Mouse (Mus musculus) cerebellum, postnatal 25 days (tissue): ENCODE data around the gene Rps15.

Source experiments
- DNase-seq, 2 experiments: peaks; one replicate each; pipeline ENCODE4 v3.0.0; 2021; ENCODE audit warnings: mixed read lengths in 2 of 2

Rps15 gene

GRCm38 (mm10) chr10:80260642-80261584, 31.3 kb upstream of the Rps15 start, which contains the start of the genes Gamt and Dazap1:
TSS of gene Gamt (minus strand) at chr10:80261012.
TSS of gene Dazap1 (plus strand) at chr10:80261486.
- DNase-seq = peak; percentile 91 to 97

- peak; percentile 89 to 94 for DNase-seq
Measured at GRCm38 (mm10) chr10:80261585-80261968, 30.7 kb upstream of the Rps15 start.

GRCm38 (mm10) chr10:80262169-80262568, 30.1 kb upstream of the Rps15 start:
- no peak for DNase-seq

- DNase-seq = no peak
Measured at GRCm38 (mm10) chr10:80262776-80263365, 29.4 kb upstream of the Rps15 start.

- peak; percentile 99 to 100 for DNase-seq
Measured at GRCm38 (mm10) chr10:80264341-80265148, 27.7 kb upstream of the Rps15 start.

GRCm38 (mm10) chr10:80265149-80265486, 27.1 kb upstream of the Rps15 start:
- DNase-seq = no peak

GRCm38 (mm10) chr10:80270099-80270498, 22.2 kb upstream of the Rps15 start:
- no peak for DNase-seq

- DNase-seq = peak; percentile 57 to 73
Measured at GRCm38 (mm10) chr10:80270734-80271181, 21.5 kb upstream of the Rps15 start.

GRCm38 (mm10) chr10:80271186-80271843, 20.9 kb upstream of the Rps15 start:
- no peak for DNase-seq

- peak in 1 of 2 experiments; percentile 41 for DNase-seq
Measured at GRCm38 (mm10) chr10:80271870-80272585, 20.2 kb upstream of the Rps15 start.

GRCm38 (mm10) chr10:80273847-80274246, 18.4 kb upstream of the Rps15 start:
- DNase-seq = no peak

- no peak for DNase-seq
Measured at GRCm38 (mm10) chr10:80276238-80276637, 16.0 kb upstream of the Rps15 start.

- DNase-seq = no peak
Measured at GRCm38 (mm10) chr10:80278390-80278789, 13.9 kb upstream of the Rps15 start.

- DNase-seq = no peak
Measured at GRCm38 (mm10) chr10:80279273-80279672, 13.0 kb upstream of the Rps15 start.

- DNase-seq = no peak
Measured at GRCm38 (mm10) chr10:80281304-80281703, 10.9 kb upstream of the Rps15 start.

GRCm38 (mm10) chr10:80281921-80282371, 10.3 kb upstream of the Rps15 start:
- DNase-seq = peak; percentile 59 to 67

GRCm38 (mm10) chr10:80282481-80283441, 9.5 kb upstream of the Rps15 start:
- peak in 1 of 2 experiments; percentile 41 for DNase-seq

GRCm38 (mm10) chr10:80285222-80286070, 6.8 kb upstream of the Rps15 start:
- DNase-seq = no peak

- DNase-seq = no peak
Measured at GRCm38 (mm10) chr10:80288097-80288496, 4.2 kb upstream of the Rps15 start.
